Mouse (Mus musculus) erythroblast, adult 5-6 weeks (primary cell): Measurements from ENCODE around the gene Nfkbie. TPM values are rescaled to one million over a fixed set of nuclear protein-coding genes. Genes with fewer than 3 reads are reported as not detected.
A peak's percentile ranks its signal among the peaks of the same experiment; 100 is the strongest.

Source experiments
- ATAC-seq: replicated peaks from 2 replicates; pipeline ENCODE4 v1.8.0; 2016; ENCODE audit warnings: moderate number of reproducible peaks, mild to moderate bottlenecking, moderate TSS enrichment, inconsistent platforms; ENCODE audit not compliant: poor library complexity, low FRiP score, severe bottlenecking
- total RNA-seq, 2 experiments: library from RNA; stranded (forward) in 1 of 2; stranded (reverse) in 1 of 2; fragments of 150-400 nt in 1 of 2; fragments of 200-764, 138-1000 nt in 1 of 2; gene quantifications; 2 replicates each; pipeline versions ENCODE4 v1.2.3 to v1.2.4; 2015 to 2017; ENCODE audit warnings: low replicate concordance in 2 of 2

Gene Nfkbie
- total RNA-seq, 2 experiments from 2014 or later: 1.1 to 1.5 TPM

DNA sequence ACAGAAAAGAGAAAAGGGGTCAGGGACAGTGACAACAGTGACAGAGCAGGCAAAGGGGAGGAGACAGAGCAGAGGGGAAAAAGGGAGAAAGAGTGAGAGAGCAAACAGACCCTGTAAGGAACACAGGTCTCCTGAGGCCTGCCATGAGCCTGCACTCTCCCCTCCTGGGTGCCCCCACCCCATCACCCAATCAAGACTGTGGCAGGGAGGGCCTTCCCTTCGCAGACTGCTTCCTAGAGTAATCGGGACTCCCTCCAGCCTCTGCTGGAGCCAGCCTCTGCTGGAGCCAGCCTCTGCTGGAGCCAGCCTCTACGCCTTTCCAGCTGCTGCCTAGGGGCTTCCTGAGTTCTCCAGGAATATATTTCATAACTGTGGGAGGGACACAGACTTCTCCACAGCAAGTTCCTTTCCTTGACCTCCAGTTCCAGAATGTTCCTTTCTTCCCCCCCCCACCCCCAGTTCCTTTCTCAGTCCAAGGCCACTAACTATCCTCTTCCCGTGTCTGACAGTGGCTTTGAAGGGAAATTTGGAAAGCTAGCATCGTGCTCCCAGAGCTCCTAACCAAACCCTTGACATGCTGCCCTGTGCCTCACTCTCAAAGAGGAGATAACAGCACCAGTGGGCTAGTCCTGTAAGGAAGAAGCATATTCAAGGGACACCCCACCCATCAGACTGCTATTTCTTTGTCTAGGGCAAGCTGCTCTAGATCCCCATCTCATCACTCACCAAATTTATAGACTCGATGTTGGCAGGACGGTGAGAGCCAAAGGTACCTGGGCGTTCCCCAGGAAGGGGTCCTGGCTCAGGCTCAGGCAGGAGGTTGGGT is 37.3 kb downstream of the Nfkbie start:
- ATAC-seq: peak; percentile 19; the same call in 1 of the 2 replicates

DNA sequence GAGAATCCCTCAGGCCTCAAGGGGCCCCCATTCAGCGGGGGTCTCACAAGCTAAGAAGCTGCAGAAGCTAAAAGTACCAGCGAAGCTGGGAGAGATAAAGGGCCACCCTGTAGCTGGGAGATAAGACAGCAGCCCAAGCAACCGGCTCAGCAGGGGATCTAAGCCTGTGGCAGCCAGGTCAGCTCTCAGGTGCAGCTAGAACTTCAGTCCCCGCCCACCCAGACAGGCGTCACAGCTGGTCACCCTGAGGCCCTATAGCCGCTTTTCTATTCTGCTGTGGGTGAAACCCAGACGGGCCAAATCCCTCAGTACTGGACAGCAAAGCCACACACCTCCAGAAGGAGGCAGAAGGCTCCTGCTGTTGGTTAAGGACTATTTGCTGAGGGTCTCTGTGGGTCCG is 38.0 kb downstream of the Nfkbie start:
- ATAC-seq: peak; percentile 76

DNA sequence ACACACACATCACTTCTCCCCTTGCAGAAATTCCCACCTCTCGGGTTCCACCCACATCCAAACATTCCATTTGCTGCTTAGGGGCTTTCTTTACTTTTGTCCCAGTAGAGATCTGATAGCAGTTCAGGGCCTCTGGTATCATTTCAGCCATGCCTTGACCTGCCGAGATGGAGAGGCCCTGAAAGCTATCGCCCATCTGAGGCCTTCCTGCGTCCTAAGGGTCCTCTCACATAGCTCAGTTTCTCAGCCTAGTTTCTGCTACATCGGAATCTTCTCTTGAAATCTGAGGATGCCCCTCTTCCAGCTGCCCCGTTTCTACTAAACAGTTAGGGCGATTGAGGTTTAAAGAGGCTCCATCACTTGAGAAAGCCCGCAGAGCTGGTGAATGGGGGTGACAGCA is 38.7 kb downstream of the Nfkbie start:
- ATAC-seq: no peak

DNA sequence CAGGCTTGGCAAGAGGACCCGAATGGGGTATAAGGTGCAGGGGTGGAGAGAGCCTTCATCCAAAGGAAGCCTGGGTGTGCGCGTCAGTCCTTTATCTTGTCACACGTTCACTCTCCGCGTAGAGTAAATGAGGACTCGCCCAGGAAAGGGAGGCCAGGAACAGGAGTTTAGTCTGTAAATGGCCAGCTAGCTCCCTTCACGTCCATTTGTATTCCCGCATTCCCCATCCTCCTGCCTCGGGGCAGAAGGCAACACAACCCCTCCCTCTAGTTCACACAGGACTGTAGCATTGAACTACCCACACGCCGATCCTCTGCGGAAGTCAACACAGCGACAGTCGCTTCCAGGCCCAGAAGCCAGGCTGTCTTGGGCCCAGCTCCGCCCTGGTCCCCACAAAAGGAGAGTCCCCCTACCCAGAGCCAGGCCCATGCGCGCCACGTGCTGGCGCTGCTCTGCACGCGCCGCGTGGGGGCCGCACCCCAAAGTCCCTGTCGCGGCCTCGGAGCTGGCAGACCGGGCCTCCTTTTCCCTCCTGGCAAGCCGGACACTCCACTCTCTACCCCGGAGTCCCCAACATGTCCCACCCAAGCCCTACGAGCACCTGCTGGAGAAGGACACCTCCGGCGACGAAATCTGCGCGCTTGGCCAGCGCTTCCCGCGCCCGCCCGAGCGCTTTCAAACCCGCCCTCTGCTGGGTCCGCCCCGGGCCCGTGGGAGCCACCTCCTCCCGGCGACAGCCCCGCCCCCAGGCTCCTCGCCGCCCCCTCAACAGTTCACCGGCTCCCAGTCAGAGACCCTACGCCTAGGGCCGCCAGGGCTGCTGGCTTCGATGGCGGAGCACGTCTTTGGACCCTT is 39.6 kb downstream of the Nfkbie start:
- ATAC-seq: peak; percentile 50

DNA sequence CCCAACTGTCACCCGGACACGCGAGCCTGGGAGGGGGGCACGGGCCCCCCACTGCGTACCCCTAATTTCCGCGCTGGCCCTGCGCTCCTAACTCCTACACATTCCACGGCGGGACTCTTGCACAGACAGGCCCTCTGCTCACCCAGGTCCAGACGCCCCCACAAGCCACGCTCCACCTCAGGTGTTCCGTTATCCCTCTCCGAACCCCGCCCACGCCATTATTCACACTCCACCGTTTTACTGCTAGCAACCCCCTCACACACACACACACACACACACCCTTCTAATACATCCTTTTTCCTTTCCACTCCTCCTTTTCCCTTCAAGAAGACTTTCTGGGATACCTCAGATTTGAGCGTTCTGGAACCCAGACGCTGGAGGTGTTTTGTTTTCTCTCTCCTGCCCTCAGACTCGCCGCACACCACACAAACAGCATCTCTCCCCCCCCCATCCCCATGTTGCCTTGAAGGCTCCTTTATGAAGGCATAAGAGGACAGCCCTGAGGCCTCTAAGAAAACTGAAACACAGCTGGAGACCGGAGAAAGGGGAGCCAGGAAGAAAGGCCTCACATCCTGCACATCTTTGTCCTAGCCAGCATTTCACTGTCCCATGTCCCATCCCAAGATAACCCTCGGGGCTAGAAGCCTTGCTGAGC is 40.4 kb downstream of the Nfkbie start:
- no peak for ATAC-seq

DNA sequence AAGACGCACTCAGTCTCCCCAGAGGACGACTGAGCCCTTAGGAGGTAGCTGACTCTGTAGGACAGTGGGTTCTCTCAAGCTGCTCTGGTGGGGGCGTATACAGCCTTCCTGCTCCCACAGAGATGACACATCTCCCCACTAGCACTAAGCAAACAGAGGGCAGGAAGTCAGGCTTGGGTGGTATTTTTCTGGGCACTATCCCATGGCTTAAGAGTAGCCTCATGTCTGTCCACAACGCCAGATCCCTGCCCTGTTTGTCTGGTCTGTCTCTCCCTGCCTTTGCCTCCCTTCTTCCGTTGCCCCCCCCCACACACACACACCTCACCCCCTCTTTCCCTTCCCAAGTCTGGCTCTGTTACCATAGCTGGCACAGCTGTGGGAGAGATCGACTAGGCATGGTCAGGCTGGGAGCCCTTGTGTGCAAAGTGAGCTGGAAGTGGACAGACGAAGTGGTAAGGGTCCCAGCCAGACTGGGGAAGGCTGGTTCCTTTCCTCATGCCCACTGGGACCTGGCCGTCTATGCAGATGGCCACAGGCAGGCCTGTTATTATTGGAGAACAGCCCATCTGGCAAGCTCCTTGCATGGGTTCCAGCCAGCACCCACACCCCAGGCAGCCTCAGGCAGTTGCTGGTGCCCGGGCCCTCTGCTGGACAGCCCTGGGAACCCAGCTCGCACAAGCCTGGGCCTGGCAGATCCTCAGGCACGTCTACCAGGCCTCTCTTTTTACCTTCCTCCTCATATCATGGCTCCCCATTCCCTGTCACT is 41.3 kb downstream of the Nfkbie start:
- ATAC-seq: peak; percentile 66

DNA sequence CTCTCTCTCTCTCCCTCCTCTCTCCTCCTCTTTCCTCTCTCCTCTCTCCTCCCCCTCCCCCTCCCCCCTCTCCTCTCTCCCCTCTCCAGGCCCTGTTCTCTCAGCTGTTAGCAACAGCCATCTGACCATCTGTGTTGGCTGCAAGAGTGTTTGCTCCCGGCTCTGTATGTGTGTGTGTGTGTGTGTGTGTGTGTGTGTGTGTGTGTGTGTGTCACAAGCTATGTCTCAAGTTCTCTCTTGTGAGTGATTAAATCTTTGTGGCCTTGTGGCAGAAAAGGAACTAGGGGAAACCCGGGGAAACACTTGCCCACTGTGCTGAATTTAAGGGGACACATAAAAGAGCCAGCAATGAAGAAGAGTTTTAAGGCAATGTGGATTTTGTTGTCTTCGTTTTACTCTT is 42.3 kb downstream of the Nfkbie start:
- no peak for ATAC-seq

DNA sequence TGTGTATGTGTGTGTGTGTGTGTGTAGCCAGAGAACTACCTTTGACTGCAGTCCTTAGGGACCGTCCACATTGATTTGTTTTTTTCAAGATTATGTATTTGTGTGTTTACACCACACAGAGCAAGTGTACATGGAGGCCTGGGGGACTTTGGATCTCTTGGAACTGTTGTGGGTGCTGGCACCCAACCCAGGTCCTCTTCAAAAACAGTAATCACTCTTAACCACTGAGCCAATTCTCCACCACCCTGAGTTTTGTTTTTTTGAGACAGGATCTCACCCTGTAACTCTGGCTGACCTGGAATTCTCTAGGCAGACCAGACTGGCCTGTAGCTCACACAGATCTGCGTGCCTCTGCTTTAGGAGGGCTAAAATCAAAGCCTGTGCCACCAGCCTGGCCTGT is 42.9 kb downstream of the Nfkbie start:
- ATAC-seq: no peak

DNA sequence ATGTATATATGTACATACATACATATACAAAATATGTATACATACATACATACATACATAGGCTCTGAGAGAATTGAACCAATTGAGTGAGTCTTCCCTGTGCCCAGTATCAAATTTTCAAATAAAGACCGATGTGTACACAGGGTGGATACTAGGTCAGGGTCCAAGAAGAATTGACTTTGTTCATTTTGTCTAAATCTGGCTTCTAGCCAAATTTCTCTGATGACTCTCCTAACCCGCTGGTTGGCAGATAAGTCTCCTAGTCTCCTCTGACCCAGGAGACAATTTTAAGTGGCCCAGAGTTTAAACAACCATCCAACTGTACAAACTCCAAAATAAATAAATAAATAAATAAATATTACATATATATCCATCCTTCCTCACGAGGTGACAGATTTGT is 43.4 kb downstream of the Nfkbie start:
- ATAC-seq: no peak

DNA sequence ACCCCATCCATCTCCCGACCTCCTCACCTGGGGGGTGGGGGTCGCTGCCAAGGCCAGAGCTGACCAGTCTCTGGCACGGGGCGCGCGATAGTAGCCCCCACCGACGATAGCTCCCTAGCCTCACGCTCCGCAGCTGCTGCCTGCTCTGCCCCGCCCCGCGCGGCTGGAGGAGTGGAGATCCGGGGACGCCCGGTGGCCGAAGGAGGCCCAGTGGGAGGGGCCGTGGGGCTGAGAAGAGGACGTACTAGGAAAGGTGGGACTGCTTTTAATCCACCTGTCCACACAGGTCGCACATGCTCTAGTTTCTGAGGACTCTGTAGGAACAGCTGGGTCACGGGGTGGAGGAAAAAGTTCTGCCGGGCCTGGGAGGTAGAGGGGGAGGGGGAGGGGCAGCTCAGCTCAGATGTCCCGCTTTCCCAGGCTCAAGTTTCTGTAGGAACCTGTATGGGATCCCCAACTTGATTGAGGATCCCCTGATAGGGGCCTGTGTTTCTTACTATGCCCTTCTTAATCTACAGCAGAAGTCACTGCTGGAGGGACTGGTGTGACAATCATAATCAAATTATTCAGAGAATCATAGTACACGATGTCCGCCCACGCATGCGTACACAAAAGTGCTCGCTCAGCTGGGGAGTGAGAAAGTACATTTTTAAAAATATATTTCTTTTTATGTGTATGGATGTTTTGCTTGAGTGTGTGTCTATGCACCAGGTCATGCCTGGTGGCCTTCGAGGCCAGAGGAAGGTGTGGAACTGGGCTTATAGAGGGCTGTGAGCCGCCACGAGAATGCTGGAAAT is 44.1 kb downstream of the Nfkbie start, which contains the start of gene Slc29a1:
TSS of gene Slc29a1 (minus strand) at position 161 of the 797 bp plus-strand sequence.
- no peak for ATAC-seq

DNA sequence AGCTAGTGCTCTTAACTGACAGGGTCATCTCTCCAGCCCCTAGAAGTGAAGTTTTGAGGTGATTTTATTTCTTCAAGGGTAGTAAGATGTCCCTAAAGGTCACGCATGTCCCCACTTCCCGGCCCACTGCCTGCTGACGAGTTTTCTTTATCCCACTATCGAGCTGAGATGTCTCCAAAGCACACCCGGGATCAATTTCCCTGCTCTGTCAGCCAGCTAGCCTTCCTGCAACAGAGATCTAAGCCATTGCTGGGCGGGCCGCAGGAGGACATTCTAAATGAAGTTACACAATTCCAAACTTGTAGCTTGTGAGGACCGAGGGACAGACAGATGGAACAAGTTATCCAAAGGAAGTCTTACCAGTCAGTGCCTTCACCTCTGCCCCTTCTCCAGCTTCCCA is 44.8 kb downstream of the Nfkbie start:
- no peak for ATAC-seq

DNA sequence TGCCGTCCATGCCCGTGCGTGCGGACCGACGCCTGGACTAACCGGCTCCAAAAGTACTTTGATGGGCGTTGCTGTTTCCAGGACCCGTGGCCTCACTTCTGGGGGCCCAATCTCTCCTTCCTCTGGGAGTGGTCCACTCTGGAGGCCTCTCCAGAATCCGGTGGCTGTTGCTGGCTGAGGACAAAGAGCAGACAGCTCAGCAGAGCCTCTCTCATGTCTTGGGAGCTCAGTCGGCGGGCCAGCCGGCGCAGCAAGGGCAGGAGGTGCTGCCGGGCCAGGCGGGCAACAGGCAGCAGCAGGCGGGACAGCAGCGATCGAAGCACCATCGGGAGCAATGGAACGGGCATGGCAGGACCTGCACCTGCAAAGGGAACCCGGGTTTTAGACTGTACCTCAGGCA is 45.8 kb downstream of the Nfkbie start:
- ATAC-seq: no peak

DNA sequence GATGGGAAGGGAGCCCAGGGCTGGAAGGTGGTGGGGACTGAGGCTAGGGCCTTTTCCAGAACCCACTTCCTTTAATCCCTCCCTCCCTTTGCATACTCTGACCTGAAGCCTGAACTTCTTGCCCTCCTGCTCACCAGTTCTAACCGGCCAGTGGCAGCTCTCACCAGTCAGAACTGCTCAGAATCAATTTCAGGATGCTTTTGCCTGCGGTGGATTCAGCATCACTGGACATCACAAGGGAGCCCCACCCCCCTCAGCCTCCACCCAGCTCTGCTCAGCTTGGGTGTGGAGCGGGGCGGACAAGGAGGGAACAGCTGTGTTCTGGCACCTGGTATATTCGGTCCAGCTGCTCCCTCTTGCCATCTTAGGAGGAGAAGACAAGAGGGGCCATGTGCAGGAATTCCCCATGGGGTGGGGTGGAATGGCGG is 46.4 kb downstream of the Nfkbie start, which contains the start of gene Mymx:
TSS of gene Mymx (minus strand) at position 226 of the 428 bp plus-strand sequence.
- no peak for ATAC-seq

DNA sequence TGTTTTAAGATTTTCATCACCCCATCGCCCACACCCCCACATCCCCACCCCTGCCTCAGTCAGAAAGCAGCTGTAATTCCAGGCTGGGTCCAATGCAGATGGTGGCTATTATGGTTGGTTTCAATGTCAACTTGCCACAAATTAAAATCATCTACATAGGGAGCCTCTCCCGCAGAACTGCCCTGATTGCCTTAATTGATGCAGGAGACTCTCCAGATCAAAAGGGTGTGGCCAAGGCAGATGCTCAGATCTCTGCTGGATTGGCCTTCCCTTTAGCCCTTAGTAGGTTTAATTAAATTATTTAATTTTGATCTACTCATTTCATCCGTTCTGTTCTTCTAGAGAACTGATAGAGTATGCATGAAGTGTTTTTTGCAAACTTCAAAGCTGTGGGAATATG is 47.5 kb downstream of the Nfkbie start:
- no peak for ATAC-seq

DNA sequence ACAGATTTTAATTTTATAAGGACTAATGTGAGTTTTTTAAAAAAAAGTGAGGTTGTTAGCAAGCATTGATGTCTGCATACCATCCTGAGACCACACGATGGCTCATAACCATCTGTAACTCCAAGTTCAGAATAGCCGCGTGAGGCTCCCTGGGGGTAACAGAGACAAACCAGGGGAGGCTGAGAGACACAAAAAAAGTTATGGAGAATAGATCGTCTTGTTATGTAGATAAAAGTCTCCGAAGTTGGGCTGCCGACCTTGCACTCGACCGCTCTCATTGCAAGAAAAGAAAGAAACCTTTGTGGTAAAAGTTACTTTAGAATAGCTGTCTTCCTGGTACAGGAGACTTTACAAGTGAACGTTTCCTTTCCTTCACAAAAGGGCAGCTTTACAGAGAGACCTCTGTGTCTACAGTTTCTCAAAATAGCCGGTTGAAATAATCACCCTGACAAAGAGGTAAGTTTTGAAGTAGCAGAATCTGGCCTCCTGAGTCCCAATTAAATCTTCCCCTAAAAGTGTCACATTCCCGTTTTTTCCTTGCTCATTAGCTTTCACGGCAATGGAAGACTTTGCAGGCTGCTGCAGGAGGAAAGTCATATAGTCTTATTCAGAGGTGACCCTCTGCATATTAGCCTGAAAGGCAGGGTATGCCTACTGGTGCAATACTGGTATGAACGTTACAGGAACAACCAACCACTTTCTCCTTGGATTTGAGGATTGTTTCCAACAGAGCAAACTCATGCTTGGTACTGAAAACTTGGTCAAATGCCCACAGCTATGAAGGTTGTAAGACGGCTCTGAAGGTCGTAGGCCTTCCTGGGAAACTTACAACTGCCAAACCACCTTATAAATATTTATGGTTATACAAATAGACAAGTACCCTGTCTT is 51.7 kb downstream of the Nfkbie start:
- ATAC-seq: no peak

DNA sequence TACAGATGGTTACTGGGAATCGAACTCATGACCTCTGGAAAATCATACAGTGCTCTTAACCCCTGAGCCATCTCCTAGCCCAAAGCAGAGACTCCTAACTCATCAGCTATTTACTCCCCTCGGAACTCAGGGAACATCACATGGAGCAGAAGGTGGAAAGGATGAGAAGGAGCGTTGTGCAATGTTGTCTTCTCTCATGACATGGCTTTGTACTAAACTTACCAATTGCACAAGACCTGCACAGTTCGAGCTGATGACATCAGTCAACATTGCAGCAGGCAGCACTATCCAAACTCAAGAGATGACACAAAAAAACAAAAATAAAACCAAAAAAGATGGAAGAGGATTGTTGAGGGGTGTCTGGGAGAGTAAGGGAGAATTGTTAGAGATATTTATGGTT is 52.9 kb downstream of the Nfkbie start:
- ATAC-seq: no peak

DNA sequence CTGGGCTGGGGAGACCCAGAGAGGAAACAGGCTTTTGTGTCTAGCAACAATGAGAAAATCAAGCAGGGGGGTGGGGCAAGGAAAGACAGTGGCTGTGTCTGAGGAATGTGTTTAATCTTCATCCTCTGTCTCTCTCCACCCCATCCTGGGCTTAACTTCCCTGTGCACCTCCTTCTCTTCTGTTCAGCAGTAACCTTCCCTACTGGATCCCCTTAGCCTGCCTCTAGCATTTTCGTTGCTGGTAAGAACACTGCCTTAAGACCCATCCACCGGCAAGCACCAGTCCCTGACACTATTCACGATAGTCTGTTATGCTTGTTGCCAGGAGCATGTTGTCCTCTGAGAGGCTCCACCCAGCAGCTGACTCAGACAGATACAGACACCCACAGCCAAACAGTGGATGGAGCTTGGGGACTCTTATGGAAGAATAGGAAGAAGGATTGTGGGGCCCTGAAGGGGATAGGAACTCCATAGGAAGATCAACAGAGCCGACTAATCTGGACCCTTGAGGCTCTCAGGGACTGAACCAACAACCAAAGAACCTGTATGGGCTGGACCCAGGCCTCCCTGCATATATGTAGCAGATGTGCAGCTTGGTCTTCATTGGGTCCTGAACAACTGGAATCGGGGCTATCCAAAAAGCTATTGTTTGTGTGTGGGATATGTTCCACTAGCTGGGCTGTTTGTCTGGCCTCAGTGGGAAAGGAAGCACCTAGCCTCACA is 54.8 kb downstream of the Nfkbie start:
- ATAC-seq: no peak
